Mouse (Mus musculus) stomach, embryonic 15.5 days (tissue): ENCODE measurements at regions not wholly inside any gene's neighbourhood (a gene's known extent, or its start where the extent isn't known, plus 50 kb on each side); places are given as distances from the start of the nearest gene placed in this dataset.

ENCODE experiments used
- ATAC-seq: fragments of 200-750 bp; cut with Nextera tagmentation; 2 replicates; pipeline ENCODE4 v1.8.0; 2017; ENCODE audit warnings: low read depth, moderate number of reproducible peaks, moderate TSS enrichment; ENCODE audit not compliant: insufficient read depth, low FRiP score
- H3K27ac ChIP-seq: fragments of 300-500 bp; sonication (generic); 2 replicates; pipeline ENCODE4 v1.5.1; 2015; ENCODE audit warnings: mild to moderate bottlenecking, inconsistent platforms
- H3K27me3 ChIP-seq: fragments of 300-500 bp; sonication (generic); replicated peaks from 2 replicates; pipeline ENCODE4 v1.6.1; 2015; ENCODE audit warnings: inconsistent platforms
- H3K36me3 ChIP-seq: fragments of 300-500 bp; sonication (generic); 2 replicates; pipeline ENCODE4 v1.6.1; 2015; ENCODE audit warnings: inconsistent platforms
- H3K4me1 ChIP-seq: fragments of 300-500 bp; sonication (generic); 2 replicates; pipeline ENCODE4 v1.6.1; 2015; ENCODE audit warnings: inconsistent platforms
- H3K4me2 ChIP-seq: fragments of 300-500 bp; sonication (generic); 2 replicates; pipeline ENCODE4 v1.6.1; 2015; ENCODE audit warnings: mild to moderate bottlenecking, inconsistent platforms
- H3K4me3 ChIP-seq: fragments of 300-500 bp; sonication (generic); replicated peaks from 2 replicates; pipeline ENCODE4 v1.5.1; 2015; ENCODE audit warnings: inconsistent platforms
- H3K9ac ChIP-seq: fragments of 300-500 bp; sonication (generic); 2 replicates; pipeline ENCODE4 v1.6.1; 2015; ENCODE audit warnings: inconsistent platforms
- H3K9me3 ChIP-seq: fragments of 300-500 bp; sonication (generic); 2 replicates; pipeline ENCODE4 v1.6.1; 2016; ENCODE audit warnings: inconsistent platforms
- WGBS: fragments of 180-500 bp; shearing (Covaris S2); methylation state at CpG from one replicate; pipeline ENCODE4 v1.1.7; 2015; 5-methylcytosine and 5-hydroxymethylcytosine counted together

GRCm38 (mm10) chr11:112718547-112718946 lies 63.5 kb upstream of the Sox9 start:
- 70% methylated on average over 2 of the region's 2 CpGs for WGBS
- Histone ChIP-seq H3K36me3 (no peaks in the 10 kb centered on the region), H3K9ac (no peak overlapping the region), H3K4me1 (no peaks in the 10 kb centered on the region), H3K27ac (no peak overlapping the region), H3K4me3 (no peak overlapping the region), H3K9me3 (no peaks in the 10 kb centered on the region), H3K4me2 (no peak overlapping the region), H3K27me3 (no peaks in the 10 kb centered on the region)
- no peak for ATAC-seq

DNA sequence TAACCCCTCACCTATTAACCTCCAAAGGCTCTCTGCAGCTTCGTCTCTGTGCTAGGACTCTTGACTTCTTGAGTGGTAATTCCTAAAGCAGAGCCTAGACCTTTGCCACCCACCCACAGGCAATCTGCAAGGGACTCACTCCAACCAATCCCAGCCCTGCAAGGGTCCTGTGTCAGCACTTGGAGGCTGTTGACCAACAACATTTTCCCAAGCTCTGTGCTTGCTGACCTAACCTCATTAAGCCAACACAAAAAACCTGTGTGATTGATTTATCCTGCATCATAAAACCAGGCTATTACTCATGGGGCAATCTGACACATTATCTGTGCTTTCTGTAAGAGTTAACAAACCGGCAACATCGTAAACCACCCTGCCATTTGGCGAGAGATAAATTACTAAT lies 61.4 kb upstream of the Sox9 start:
- no peaks in the 10 kb centered on the region for H3K4me1 ChIP-seq

DNA sequence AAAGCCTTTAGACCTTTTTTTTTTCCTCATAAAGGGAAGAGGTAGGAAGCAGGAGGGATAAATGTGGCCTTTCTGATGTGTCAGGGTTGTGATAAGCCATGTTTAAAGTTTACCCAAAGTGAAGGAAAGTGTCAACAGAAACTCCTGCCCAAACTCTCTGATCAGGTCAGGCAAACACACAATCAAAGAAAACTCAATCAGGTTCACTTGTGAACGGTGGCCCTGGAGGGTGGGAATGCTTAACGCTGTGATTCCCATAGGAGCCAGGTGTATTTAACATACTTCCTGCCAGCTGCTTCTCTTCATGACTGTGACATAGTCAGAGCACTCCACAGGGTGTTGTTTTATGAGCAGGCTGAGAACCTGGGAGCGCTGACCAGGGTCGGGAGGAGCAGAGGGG lies 59.1 kb upstream of the Sox9 start:
- H3K27me3 ChIP-seq, result no peaks in the 10 kb centered on the region
- H3K36me3 ChIP-seq, result no peaks in the 10 kb centered on the region
- WGBS, result 17% methylated on average over 4 of the region's 4 CpGs
- H3K4me2 ChIP-seq, result no peak overlapping the region
- H3K4me3 ChIP-seq, result no peak overlapping the region
- no peaks in the 10 kb centered on the region for H3K9me3 ChIP-seq
- no peak overlapping the region for H3K27ac ChIP-seq
- ATAC-seq, result peak; percentile 85
- H3K9ac ChIP-seq, result no peak overlapping the region
- no peaks in the 10 kb centered on the region for H3K4me1 ChIP-seq

More for the DNA sequence above, 61.4 kb upstream of the Sox9 start:
- H3K9ac ChIP-seq, result no peak overlapping the region
- WGBS, result 71% methylated on average over 4 of the region's 4 CpGs
- H3K4me3 ChIP-seq, result no peak overlapping the region
- H3K4me2 ChIP-seq, result no peak overlapping the region
- H3K27ac ChIP-seq, result no peak overlapping the region
- no peaks in the 10 kb centered on the region for H3K9me3 ChIP-seq
- no peak for ATAC-seq
- no peaks in the 10 kb centered on the region for H3K27me3 ChIP-seq
- H3K36me3 ChIP-seq, result no peaks in the 10 kb centered on the region

GRCm38 (mm10) chr11:112728154-112728952 lies 53.7 kb upstream of the Sox9 start:
- no peak for ATAC-seq

More at GRCm38 (mm10) chr11:112728154-112728952, 53.7 kb upstream of the Sox9 start:
- no peak overlapping the region for H3K4me3 ChIP-seq
- peak overlapping the region; percentile 31 for H3K27ac ChIP-seq
- 19% methylated on average over 15 of the region's 15 CpGs for WGBS
- H3K9me3 ChIP-seq, result no peaks in the 10 kb centered on the region
- H3K4me2 ChIP-seq, result no peak overlapping the region; the same call in 1 of the 2 replicates
- H3K36me3 ChIP-seq, result no peaks in the 10 kb centered on the region
- H3K27me3 ChIP-seq, result no peaks in the 10 kb centered on the region
- no peak overlapping the region for H3K9ac ChIP-seq
- peaks cover 5% of the 10 kb centered on the region; the same call in 1 of the 2 replicates for H3K4me1 ChIP-seq
